Mouse (Mus musculus) liver, embryonic 13.5 days (tissue): Measurements from ENCODE around the gene Slc25a19. TPM values are rescaled to one million over a fixed set of nuclear protein-coding genes. Genes with fewer than 3 reads are reported as not detected.

Source experiments
- ATAC-seq: fragments of 200-750 bp; cut with Nextera tagmentation; 2 replicates; pipeline ENCODE4 v1.8.0; 2017; ENCODE audit warnings: low read depth, mild to moderate bottlenecking, moderate number of reproducible peaks, moderate library complexity
- DNase-seq: peaks from one replicate; pipeline ENCODE4 v3.0.0; 2022
- H3K27ac ChIP-seq: fragments of 300-500 bp; sonication (generic); 2 replicates; pipeline ENCODE4 v1.5.1; 2015; ENCODE audit warnings: moderate library complexity, mild to moderate bottlenecking, inconsistent platforms
- H3K27me3 ChIP-seq: fragments of 300-500 bp; sonication (generic); 2 replicates; pipeline ENCODE4 v1.6.1; 2015; ENCODE audit warnings: mild to moderate bottlenecking, inconsistent platforms
- H3K36me3 ChIP-seq: fragments of 300-500 bp; sonication (generic); 2 replicates; pipeline ENCODE4 v1.6.1; 2015; ENCODE audit warnings: mild to moderate bottlenecking, inconsistent platforms
- H3K4me1 ChIP-seq: fragments of 300-500 bp; sonication (generic); replicated peaks from 2 replicates; pipeline ENCODE4 v1.6.1; 2015; ENCODE audit warnings: inconsistent platforms
- H3K4me2 ChIP-seq: fragments of 300-500 bp; sonication (generic); 2 replicates; pipeline ENCODE4 v1.6.1; 2015; ENCODE audit warnings: inconsistent platforms, mild to moderate bottlenecking, moderate library complexity
- H3K4me3 ChIP-seq: fragments of 300-500 bp; sonication (generic); replicated peaks from 2 replicates; pipeline ENCODE4 v1.5.1; 2015; ENCODE audit warnings: mild to moderate bottlenecking, inconsistent platforms
- H3K9ac ChIP-seq: fragments of 300-500 bp; sonication (generic); 2 replicates; pipeline ENCODE4 v1.6.1; 2015; ENCODE audit warnings: mild to moderate bottlenecking, inconsistent platforms
- H3K9me3 ChIP-seq: fragments of 300-500 bp; sonication (generic); replicated peaks from 2 replicates; pipeline ENCODE4 v1.6.1; 2016; ENCODE audit warnings: inconsistent platforms
- WGBS: fragments of 180-500 bp; shearing (Covaris S2); methylation state at CpG from one replicate; pipeline ENCODE4 v1.1.7; 2015; ENCODE audit not compliant: insufficient replicate concordance; 5-methylcytosine and 5-hydroxymethylcytosine counted together
- polyA plus RNA-seq: library from polyadenylated mRNA; unstranded; fragments of >200 nt; fragmentation: Nextera tagmentation; extraction: Ambion mirVana; gene quantifications from 2 replicates; pipeline ENCODE4 v1.2.1, GENCODE M21; 2015

Gene Slc25a19
- polyA plus RNA-seq, 1 experiment from 2014 or later = 12.2 TPM

GRCm38 (mm10) chr11:115640311-115640828, 12.3 kb upstream of the Slc25a19 start:
- 71% methylated on average over 3 of the region's 4 CpGs for WGBS
- H3K27me3 ChIP-seq = no peaks in the 10 kb centered on the region
- no peaks in the 10 kb centered on the region for H3K9me3 ChIP-seq
- H3K4me1 ChIP-seq = peaks cover 26% of the 10 kb centered on the region
- DNase-seq (no peak), ATAC-seq (no peak)
- H3K4me3 ChIP-seq = no peak overlapping the region
- H3K4me2 ChIP-seq = no peak overlapping the region
- no peak overlapping the region for H3K27ac ChIP-seq
- no peak overlapping the region for H3K9ac ChIP-seq
- H3K36me3 ChIP-seq = peaks cover 23% of the 10 kb centered on the region

GRCm38 (mm10) chr11:115639540-115639939, 11.4 kb upstream of the Slc25a19 start:
- Histone ChIP-seq H3K4me3 (no peak overlapping the region), H3K27me3 (no peaks in the 10 kb centered on the region), H3K4me2 (no peak overlapping the region), H3K9me3 (no peaks in the 10 kb centered on the region), H3K9ac (no peak overlapping the region), H3K27ac (no peak overlapping the region), H3K36me3 (peaks cover 15% of the 10 kb centered on the region), H3K4me1 (peaks cover 26% of the 10 kb centered on the region)
- no peak for DNase-seq
- 75% methylated on average over 4 of the region's 4 CpGs for WGBS
- no peak for ATAC-seq

GRCm38 (mm10) chr11:115638498-115639409, 10.7 kb upstream of the Slc25a19 start:
- no peaks in the 10 kb centered on the region for H3K9me3 ChIP-seq
- ATAC-seq (no peak), DNase-seq (no peak)
- H3K9ac ChIP-seq = no peak overlapping the region
- no peak overlapping the region for H3K4me2 ChIP-seq
- H3K36me3 ChIP-seq = peaks cover 10% of the 10 kb centered on the region
- 33% methylated on average over 5 of the region's 5 CpGs for WGBS
- H3K27me3 ChIP-seq = no peaks in the 10 kb centered on the region
- H3K4me3 ChIP-seq = no peak overlapping the region
- H3K27ac ChIP-seq = no peak overlapping the region
- peaks cover 23% of the 10 kb centered on the region for H3K4me1 ChIP-seq

DNA sequence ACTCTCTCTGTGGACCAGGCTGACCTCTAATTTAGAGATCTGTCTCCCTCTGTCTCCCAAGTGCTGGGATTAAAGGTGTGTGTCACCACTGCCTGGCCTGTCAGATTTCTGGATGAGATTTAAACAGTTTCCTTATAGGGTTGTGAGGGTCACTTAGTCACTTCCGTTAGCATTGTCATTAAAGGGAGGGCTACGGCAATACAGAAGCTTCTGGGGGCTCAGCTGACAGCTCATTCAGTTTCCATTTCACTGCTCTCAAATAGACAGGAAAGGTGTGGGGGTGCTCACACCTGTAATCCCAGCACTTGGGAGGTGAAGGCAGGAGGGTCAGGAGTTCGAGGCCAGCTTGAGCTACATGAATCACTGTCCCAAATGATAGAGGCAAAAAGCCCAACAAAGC, 8.9 kb upstream of the Slc25a19 start:
- Histone ChIP-seq H3K4me2 (no peak overlapping the region), H3K4me1 (peaks cover 20% of the 10 kb centered on the region), H3K9me3 (no peaks in the 10 kb centered on the region), H3K27me3 (no peaks in the 10 kb centered on the region), H3K27ac (no peak overlapping the region), H3K4me3 (no peak overlapping the region), H3K36me3 (no peaks in the 10 kb centered on the region), H3K9ac (no peak overlapping the region)
- ATAC-seq (no peak), DNase-seq (no peak)
- WGBS = 65% methylated on average over 3 of the region's 3 CpGs

DNA sequence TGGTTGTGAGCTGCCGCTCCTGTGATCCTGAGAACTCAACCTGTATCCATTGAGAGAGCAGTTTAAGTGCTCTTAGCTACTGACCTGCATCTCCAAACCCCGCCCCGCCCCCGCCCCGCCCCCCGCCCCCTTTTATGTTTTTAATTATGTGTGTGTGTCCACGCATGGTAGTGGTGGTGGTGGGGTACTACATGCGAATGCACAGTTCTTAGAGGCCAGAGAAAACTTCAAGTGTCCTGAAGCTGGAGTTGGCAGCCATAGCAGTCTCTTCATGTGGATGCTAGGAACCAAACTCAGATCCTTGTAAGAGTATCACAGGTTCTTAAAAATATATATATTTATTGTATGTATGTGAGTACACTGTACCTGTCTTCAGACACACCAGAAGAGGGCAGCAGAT, 7.4 kb upstream of the Slc25a19 start:
- no peak for ATAC-seq
- H3K27me3 ChIP-seq = no peaks in the 10 kb centered on the region
- 64% methylated on average over 8 of the region's 8 CpGs for WGBS
- H3K4me1 ChIP-seq = peaks cover 16% of the 10 kb centered on the region
- no peak overlapping the region for H3K27ac ChIP-seq
- H3K36me3 ChIP-seq = no peaks in the 10 kb centered on the region
- no peak overlapping the region for H3K9ac ChIP-seq
- no peak for DNase-seq
- no peak overlapping the region for H3K4me3 ChIP-seq
- no peak overlapping the region for H3K4me2 ChIP-seq
- H3K9me3 ChIP-seq = no peaks in the 10 kb centered on the region

DNA sequence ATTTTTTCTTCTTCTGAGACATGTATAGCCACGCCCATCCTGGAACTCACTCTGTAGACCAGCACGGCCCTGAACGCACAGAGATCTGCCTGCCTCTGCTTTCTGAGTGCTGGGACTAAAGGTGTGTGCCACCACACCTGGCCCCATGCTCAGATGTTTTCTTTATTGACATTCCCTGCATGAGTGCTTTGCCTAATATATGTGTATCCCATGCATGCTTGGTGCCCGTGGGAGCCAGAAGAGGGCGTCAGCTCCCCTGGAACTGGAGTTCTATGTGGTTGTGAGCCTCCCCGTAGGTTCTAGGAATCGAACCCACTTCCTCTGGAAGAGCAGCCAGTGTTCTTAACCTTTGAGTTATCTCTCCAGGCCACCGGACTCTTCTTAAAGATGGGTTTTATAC, 6.9 kb upstream of the Slc25a19 start:
- H3K27ac ChIP-seq = no peak overlapping the region
- no peaks in the 10 kb centered on the region for H3K36me3 ChIP-seq
- no peak for ATAC-seq
- H3K4me1 ChIP-seq = peaks cover 17% of the 10 kb centered on the region
- no peak for DNase-seq
- H3K27me3 ChIP-seq = no peaks in the 10 kb centered on the region
- H3K4me2 ChIP-seq = no peak overlapping the region
- H3K9ac ChIP-seq = no peak overlapping the region
- H3K4me3 ChIP-seq = no peak overlapping the region
- H3K9me3 ChIP-seq = no peaks in the 10 kb centered on the region
- WGBS = 70% methylated on average over 8 of the region's 8 CpGs

- Histone ChIP-seq H3K27me3 (no peaks in the 10 kb centered on the region), H3K27ac (no peak overlapping the region), H3K9me3 (no peaks in the 10 kb centered on the region), H3K36me3 (no peaks in the 10 kb centered on the region), H3K4me3 (no peak overlapping the region), H3K4me1 (peaks cover 16% of the 10 kb centered on the region), H3K9ac (no peak overlapping the region), H3K4me2 (no peak overlapping the region)
- WGBS = 63% methylated on average over 4 of the region's 4 CpGs
- ATAC-seq (no peak), DNase-seq (no peak)
Measured at GRCm38 (mm10) chr11:115634109-115634508, 6.0 kb upstream of the Slc25a19 start.

- 67% methylated on average over 10 of the region's 10 CpGs for WGBS
- ATAC-seq (no peak), DNase-seq (no peak)
- Histone ChIP-seq H3K9ac (no peak overlapping the region), H3K36me3 (no peaks in the 10 kb centered on the region), H3K4me1 (peaks cover 20% of the 10 kb centered on the region), H3K9me3 (no peaks in the 10 kb centered on the region), H3K4me3 (no peak overlapping the region), H3K4me2 (no peak overlapping the region), H3K27ac (no peak overlapping the region), H3K27me3 (no peaks in the 10 kb centered on the region)
Measured at GRCm38 (mm10) chr11:115632862-115633261, 4.8 kb upstream of the Slc25a19 start.

GRCm38 (mm10) chr11:115632247-115632646, 4.2 kb upstream of the Slc25a19 start:
- no peaks in the 10 kb centered on the region for H3K27me3 ChIP-seq
- 70% methylated on average over 7 of the region's 7 CpGs for WGBS
- no peak overlapping the region for H3K4me2 ChIP-seq

GRCm38 (mm10) chr11:115631505-115631890, 3.4 kb upstream of the Slc25a19 start:
- no peak overlapping the region for H3K27ac ChIP-seq
- H3K36me3 ChIP-seq = no peaks in the 10 kb centered on the region
- no peak overlapping the region for H3K4me3 ChIP-seq
- peaks cover 31% of the 10 kb centered on the region for H3K4me1 ChIP-seq
- 9% methylated on average over 3 of the region's 3 CpGs for WGBS
- H3K9me3 ChIP-seq = no peaks in the 10 kb centered on the region
- H3K4me2 ChIP-seq = peak overlapping the region; percentile 38
- peak overlapping the region; percentile 36; the same call in 1 of the 2 replicates for H3K9ac ChIP-seq
- H3K27me3 ChIP-seq = no peaks in the 10 kb centered on the region
- peak; percentile 45 for DNase-seq
- no peak for ATAC-seq

More at GRCm38 (mm10) chr11:115632247-115632646, 4.2 kb upstream of the Slc25a19 start:
- H3K9ac ChIP-seq = no peak overlapping the region
- no peak overlapping the region for H3K4me3 ChIP-seq
- H3K9me3 ChIP-seq = no peaks in the 10 kb centered on the region
- H3K4me1 ChIP-seq = peaks cover 24% of the 10 kb centered on the region
- no peak overlapping the region for H3K27ac ChIP-seq
- DNase-seq (no peak), ATAC-seq (no peak)
- no peaks in the 10 kb centered on the region for H3K36me3 ChIP-seq

DNA sequence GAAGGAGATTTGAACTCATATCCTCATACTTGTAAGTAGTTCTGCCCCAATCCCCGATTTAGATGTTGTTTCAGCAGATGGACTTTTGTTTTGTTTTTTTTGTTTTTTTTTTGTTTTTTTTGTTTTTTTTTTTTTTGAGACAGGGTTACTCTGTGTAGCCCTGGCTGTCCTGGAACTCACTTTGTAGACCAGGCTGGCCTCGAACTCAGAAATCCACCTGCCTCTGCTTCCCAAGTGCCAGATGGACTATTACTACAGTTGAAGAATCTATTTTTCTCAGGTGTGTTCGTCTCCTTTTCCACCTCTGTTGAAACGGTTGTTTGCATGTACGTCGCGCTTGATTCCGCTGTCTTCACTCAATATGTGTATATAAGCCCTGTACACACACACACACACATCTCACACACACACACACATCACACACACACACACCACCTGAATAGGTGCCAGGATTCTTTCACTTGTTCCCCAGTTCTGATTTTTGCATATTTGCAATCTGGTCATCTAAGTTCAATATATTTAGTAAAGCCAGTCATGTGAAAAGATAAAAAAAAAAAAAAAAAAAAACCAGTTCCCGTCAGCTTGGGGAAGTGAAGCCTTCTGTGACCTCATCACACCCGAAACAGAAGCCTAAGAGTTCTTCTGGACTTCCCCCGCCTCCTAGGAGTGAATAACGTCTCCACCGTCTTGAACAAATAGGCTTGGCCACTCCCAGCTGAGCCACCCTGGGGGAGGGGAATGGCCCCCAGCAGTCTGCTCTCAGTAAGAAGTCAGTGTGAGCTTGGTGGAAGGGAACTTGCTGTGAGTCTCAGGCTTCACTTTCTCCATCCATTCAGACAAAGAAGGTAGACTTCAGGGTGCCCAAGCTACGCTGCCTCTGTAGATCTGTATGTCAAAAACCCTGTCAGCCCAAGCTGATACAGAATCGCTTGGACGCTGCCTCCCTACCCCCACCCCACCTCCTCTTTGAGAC, 2.7 kb upstream of the Slc25a19 start:
- no peaks in the 10 kb centered on the region for H3K36me3 ChIP-seq
- no peak overlapping the region for H3K4me3 ChIP-seq
- DNase-seq (peak; percentile 20), ATAC-seq (no peak)
- no peaks in the 10 kb centered on the region for H3K9me3 ChIP-seq
- H3K27me3 ChIP-seq = no peaks in the 10 kb centered on the region
- peak overlapping the region; percentile 36; the same call in 1 of the 2 replicates for H3K9ac ChIP-seq
- H3K4me1 ChIP-seq = peaks cover 38% of the 10 kb centered on the region
- H3K27ac ChIP-seq = no peak overlapping the region
- WGBS = 41% methylated on average over 16 of the region's 16 CpGs
- peak overlapping the region; percentile 38 for H3K4me2 ChIP-seq
